Mouse (Mus musculus): ENCODE measurements around the gene Ube2v1.

- TF ChIP-seq CTCF (IDR thresholded peaks at IDR 0.05; ENCODE audit: low read depth) (no peak), EP300 (optimal IDR thresholded peaks at IDR 0.05) (no peak)
Measured at GRCm38 (mm10) chr2:167649290-167650032, 17.6 kb upstream of the Ube2v1 start.

Data from stomach, postnatal 0 days (tissue).